Mouse (Mus musculus): Measurements from ENCODE around the gene 5530400C23Rik.
"Not testable (repeated sequence)": the region's sequence is repeated elsewhere in the genome, so short reads cannot be mapped to it uniquely, and the experiment has no call there.

The 5530400C23Rik gene

DNA sequence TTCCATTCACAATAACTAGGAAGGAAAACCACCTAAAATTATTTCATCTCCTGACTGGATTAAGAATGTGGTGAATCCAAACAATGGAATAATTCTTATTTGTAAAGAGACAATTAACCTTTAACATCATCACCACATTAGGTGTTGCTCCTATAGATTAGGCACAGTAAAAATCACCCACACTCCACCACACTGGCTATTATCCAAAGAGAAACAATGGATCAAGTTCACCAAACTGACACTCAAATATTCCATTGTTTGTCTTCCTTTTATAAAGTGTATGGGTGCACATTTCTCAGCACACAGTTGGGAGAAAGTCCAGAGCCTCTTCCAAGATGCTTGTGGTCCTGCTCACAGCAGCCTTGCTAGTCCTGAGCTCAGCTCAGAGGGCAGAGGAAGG, at the start of gene 5530400C23Rik:
Gene 5530400C23Rik (plus strand): TSS at position 301 of the 400 bp plus-strand sequence.
- DNase-seq (ENCODE audit: low spot score), result not testable (repeated sequence)

DNA sequence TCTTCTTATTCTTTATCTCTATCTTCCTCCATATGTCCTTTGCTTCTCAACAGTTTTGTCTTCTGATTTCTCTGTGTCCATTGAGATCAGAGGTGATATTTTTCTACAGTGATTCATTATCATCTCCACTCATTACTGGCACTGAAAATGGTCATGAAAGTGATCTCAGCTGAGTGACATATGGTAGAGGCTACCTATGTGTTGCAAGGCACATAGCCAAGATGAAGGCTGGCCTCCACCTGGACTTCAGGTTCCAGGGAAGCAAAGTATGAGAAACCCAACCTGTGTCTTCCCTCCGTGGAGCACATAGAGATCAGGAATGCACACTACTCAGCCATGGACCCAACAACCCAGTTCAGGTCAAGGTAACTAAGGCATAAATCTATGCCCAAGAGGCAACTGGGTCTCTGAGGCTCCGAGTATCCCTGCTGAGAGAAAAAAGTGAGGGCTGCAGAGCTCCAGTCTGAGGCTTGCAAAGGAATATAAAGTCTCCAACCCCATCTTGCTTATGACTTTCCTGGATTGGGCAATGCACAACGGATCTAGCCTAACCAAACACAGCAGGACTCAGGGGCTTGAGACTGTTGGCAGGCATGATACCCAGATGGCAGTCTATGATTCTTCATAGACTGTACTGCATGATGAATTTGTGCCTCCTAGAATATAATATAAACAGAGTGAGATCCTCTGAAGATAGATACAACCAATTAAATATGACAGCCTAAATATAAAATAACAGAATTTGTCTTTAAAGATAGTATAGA, 14.1 kb downstream of the 5530400C23Rik start:
- DNase-seq (ENCODE audit: low spot score), result no peak

DNA sequence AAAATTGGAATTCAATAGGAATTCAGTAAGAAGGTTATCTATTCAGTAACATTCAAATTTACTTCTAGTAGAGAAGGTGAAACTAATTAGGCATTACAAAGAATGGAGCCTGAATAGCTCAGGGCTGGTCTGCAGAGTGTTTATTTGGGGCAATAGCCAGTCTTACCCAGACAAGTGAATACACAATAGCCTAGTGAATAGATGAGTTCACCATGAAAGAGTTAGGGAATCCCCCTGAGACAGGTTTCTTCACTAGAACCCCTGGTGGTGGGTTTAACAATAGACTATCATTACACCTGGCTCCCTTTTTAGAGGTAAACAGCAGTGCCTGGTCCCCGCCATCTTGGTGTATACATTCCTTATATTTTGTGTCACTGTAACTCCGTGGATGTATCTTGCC, 21.9 kb downstream of the 5530400C23Rik start:
- not testable (repeated sequence) for DNase-seq (ENCODE audit: low spot score)

DNA sequence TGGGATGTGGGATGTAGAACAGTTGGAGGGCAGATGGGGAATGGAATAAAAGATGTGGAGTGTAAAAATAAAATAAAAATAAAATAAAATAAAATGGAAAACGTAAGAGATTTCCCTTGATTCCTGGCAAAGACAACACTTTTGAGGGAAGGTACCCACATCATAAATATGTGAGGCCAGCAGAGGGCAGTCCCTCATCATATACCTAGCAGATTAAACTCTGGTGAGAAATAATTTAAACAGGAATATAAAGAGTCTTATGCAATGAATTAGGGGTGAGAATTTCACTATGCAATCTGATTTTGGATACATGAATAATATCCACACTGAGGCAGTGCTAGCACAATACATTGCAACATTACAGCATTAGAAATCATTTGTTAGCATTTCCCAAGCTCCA, 46.5 kb downstream of the 5530400C23Rik start:
- DNase-seq (ENCODE audit: low spot score), result no peak

DNA sequence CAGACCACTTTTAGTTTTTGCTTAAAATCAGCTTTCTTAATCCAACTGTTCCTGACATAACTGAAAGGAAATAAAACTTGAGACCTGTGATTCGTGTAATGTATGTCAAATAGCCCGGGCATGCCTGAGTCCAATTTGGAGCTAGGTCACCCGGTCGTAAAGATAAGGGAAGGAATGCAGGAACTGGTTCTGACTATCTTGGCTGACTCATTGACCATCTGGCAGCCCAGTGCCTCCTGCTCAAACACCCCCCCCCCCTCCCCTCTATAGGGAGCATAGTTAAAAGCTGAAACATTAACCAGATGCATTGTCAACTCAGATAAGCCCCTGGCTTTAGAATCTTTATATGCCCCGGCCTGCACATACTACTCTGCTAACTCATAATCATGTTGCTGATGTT, 49.7 kb downstream of the 5530400C23Rik start:
- not testable (repeated sequence) for DNase-seq (ENCODE audit: low spot score)
